Mouse (Mus musculus) bone marrow, adult 2 months (tissue): ENCODE measurements around the gene Pmm2.

Experiments
- CTCF ChIP-seq: fragments of 200-500 bp; IDR thresholded peaks from 2 replicates; pipeline ENCODE4 v1.5.1; 2011; ENCODE audit warnings: low read length, control low read depth; ENCODE audit not compliant: control insufficient read depth, insufficient read depth
- POLR2A ChIP-seq: fragments of 200-500 bp; IDR thresholded peaks from 2 replicates; pipeline ENCODE4 v1.6.1; 2011; ENCODE audit warnings: low read depth, mild to moderate bottlenecking, control low read depth, low read length, borderline replicate concordance; ENCODE audit not compliant: control insufficient read depth

DNA sequence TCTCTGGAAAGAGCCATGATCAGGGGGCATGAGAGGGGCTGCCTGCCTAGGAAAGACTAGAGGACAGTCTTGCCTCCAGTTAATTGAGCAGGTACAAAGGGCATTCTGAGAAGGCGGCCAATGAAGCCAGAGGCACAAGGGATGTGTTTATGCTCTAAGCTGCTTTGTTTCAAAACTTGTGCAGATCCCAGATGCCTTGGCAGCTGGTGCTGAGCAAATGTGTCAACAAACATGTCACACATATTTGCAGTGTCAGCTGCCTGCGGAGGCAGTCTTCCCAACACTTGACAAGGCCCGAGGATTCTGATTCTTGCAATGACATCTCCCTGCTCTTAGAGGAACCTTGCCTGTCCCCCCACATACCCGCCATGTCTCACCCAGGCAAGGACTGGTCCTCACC lies 42.1 kb upstream of the Pmm2 start:
- TF ChIP-seq CTCF (no peak), POLR2A (no peak)
